Mouse (Mus musculus) T-helper 2 cell (primary cell): ENCODE results near the gene Best3.

Source experiments
- in situ Hi-C: fragments of 300-600 bp; cut with MboI, MseI; formaldehyde crosslinking; loops from one replicate; pipeline ENCODE4 v1.15.1; 2025; ENCODE audit warnings: high pct_unique_total_duplicates

The Best3 gene

DNA sequence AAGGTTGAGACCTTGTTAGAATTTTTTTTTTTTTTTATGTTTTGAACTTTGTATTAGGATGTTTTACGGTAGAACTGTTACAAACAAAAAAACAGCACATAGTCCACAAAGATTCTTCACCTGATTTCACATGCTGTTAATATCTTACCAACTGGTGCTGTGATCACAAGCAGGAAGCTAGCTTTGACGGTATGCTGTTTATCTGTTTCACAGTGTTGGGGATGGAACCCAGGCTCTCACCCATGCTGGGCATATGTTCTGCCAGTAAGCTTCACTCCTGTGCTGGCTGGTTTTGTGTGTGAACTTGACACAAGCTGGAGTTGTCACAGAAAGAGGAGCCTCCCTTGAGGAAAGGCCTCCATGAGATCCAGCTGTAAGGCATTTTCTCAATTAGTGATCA, 8.3 kb upstream of the Best3 start:
- in situ Hi-C loops = no loop called here

GRCm38 (mm10) chr10:116978841-116979240, 7.3 kb upstream of the Best3 start:
- in situ Hi-C loops = no loop called here

GRCm38 (mm10) chr10:116980273-116980672, 5.8 kb upstream of the Best3 start:
- in situ Hi-C loops = loop anchor here (10.0 kb wide), 1 partner anchor 225 kb away; no protein-coding TSS in a partner anchor

GRCm38 (mm10) chr10:116980888-116981287, 5.2 kb upstream of the Best3 start:
- in situ Hi-C loops = loop anchor here (10.0 kb wide), 1 partner anchor 224 kb away; no protein-coding TSS in a partner anchor

- in situ Hi-C loops = loop anchor here (10.0 kb wide), 1 partner anchor 222 kb away; no protein-coding TSS in a partner anchor
Observed at GRCm38 (mm10) chr10:116982526-116982925, 3.6 kb upstream of the Best3 start.

DNA sequence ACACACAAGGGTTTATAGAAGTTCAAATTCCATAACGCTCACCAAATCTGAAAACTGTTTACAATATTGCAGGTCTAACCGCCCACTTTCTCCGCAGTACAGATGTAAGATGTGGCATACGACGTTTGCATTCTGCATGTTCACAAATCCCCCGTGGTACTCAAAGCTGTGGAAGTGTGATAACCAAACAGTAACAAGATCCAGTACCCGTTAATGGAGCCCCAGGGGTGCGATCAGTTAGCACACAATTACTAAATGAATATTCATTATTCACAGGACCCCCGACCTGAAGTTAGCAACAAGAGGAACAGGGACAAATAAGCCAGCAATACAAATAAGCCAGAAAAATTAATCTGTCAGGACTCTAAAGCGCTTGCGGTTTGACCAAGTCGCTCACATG, 1.3 kb upstream of the Best3 start:
- in situ Hi-C loops = loop anchor here (10.0 kb wide), 1 partner anchor 220 kb away; no protein-coding TSS in a partner anchor

DNA sequence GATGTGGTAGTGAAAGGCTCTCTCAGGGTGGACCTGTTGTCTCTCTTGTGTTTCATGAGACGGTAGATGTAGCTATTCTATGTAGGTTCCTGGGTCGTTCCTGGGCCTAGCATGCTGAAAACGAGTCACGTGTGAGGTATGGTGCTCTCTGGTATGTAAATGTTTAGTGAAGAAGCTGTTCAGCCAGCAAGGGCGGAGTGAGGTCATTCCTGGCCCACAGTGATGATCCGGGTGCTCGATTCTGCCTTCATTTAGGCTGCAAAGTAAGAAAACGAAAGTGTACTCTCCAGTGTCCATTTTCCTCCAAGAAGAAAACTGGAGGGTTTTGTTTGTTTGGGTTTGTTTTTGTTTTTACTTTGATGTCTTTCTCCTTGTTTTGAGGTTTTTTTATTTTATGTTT, 7.9 kb downstream of the Best3 start:
- in situ Hi-C loops = no loop called here

- in situ Hi-C loops = no loop called here
Observed at GRCm38 (mm10) chr10:116995162-116995561, 9.0 kb downstream of the Best3 start.

- in situ Hi-C loops = no loop called here
Observed at GRCm38 (mm10) chr10:116995584-116996235, 9.6 kb downstream of the Best3 start.

- in situ Hi-C loops = no loop called here
Observed at GRCm38 (mm10) chr10:116996236-116996600, 10.1 kb downstream of the Best3 start.

- in situ Hi-C loops = no loop called here
Observed at GRCm38 (mm10) chr10:116998716-116999455, 12.8 kb downstream of the Best3 start.

DNA sequence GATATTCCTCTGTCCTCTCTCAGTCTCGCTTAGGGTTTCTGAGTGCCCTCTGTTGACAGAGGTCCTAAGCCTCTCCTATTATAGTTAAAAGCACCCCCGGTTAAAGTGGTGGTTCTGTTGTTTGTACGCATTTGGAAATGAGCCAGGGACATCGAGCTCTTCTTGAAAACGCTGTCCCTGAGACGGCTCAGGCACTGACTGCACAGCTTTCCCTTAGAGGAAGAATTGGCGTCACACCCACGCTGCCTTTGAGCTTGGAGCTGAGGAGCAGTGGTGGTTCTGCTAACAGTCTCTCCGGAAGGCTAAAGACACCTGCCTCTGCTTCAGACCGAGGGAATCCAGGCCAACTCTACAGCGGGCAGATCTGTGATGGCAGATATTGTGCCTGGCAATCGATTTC, 14.9 kb downstream of the Best3 start:
- in situ Hi-C loops = loop anchor here (10.0 kb wide), 2 partner anchors 564 to 606 kb away; no protein-coding TSS in a partner anchor

- in situ Hi-C loops = loop anchor here (10.0 kb wide), 2 partner anchors 560 to 610 kb away; no protein-coding TSS in a partner anchor
Observed at GRCm38 (mm10) chr10:117004695-117005094, 18.6 kb downstream of the Best3 start.

DNA sequence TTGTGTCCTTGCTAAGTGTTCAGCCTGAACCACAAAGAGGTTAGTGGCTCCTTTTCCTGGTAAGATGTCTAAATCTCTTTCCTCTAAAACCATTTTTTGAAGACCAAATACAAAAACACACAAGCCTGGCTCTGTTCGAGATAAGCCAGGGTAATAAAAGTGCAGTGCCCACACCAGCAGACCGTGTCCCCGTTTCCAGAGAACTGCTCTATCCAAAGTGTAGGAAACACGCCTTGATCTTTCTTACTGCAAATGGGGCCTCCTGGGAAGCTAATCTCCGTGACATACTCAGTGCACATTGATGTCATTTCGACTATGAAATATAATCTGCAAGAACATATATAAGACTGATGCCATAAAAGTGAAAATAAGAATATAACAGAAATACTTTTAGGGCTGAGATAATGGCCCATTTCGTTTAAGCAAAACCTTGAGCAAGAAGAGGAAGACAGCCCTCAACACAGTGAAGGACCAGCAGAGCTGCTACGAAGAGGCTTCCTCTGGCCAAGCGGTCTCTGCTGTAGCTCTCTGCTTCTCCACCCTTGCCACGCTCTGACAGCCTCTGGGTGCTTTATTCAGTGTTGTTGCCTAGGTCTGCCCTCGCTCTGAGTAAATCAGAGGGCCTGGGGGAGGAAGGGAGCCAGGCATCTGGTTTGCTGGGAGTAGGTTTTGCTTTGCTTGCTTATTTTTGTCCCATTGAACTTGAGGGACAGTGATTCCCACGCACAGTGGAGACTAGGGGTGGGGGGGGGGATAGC, 19.8 kb downstream of the Best3 start:
- in situ Hi-C loops = loop anchor here (10.0 kb wide), 2 partner anchors 559 to 611 kb away; no protein-coding TSS in a partner anchor

GRCm38 (mm10) chr10:117009691-117010090, 23.6 kb downstream of the Best3 start:
- in situ Hi-C loops = loop anchor here (10.0 kb wide), 2 partner anchors 555 to 615 kb away; no protein-coding TSS in a partner anchor

DNA sequence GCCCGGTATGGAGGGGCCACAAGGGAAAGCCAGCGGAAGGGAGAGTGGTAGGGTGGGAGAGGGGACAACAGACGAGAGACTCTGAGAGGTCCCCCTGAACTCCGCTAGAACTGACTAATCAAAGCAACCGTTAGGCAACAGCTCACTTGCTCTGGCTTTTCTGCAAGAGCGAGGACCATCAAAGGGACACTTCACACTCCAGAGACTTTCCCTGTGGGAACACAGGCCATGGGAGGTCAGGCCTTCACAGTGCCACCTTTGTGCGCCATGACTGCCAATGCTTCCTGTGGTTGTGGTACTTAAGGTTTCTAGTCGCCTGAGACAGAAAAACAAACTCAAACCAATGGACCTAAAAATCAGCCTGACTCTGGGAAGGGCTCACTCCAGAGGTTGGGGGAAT, 24.9 kb downstream of the Best3 start:
- in situ Hi-C loops = no loop called here

GRCm38 (mm10) chr10:117013689-117014390, 27.7 kb downstream of the Best3 start:
- in situ Hi-C loops = no loop called here

- in situ Hi-C loops = no loop called here
Observed at GRCm38 (mm10) chr10:117014565-117014964, 28.5 kb downstream of the Best3 start.

DNA sequence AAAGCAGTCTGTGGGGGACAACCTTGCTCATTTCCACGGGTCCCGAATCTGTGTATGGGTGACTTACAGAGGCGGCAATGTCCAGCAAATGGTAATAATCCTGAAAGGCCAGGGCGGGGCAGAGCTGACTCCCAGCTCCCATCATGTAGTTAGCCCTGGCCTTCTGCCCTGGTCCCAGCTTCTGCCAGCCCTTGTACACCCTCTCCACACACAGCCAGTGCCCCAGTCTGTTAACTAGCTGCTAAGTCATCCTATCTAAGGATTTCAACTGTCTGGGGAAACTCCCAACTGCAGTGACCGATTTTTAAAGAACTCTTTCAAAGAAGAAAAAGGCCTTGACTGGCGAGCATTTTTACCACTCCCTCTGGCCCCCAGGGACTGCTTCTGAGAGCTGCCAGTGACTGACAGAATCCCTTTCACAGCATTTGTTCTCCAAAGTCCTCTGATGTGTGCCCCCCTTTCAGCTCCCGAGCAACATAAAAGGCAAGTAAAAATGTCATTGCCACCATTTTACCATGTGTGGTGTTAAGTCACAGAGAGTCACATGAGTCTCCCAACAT, 32.2 kb downstream of the Best3 start:
- in situ Hi-C loops = no loop called here

DNA sequence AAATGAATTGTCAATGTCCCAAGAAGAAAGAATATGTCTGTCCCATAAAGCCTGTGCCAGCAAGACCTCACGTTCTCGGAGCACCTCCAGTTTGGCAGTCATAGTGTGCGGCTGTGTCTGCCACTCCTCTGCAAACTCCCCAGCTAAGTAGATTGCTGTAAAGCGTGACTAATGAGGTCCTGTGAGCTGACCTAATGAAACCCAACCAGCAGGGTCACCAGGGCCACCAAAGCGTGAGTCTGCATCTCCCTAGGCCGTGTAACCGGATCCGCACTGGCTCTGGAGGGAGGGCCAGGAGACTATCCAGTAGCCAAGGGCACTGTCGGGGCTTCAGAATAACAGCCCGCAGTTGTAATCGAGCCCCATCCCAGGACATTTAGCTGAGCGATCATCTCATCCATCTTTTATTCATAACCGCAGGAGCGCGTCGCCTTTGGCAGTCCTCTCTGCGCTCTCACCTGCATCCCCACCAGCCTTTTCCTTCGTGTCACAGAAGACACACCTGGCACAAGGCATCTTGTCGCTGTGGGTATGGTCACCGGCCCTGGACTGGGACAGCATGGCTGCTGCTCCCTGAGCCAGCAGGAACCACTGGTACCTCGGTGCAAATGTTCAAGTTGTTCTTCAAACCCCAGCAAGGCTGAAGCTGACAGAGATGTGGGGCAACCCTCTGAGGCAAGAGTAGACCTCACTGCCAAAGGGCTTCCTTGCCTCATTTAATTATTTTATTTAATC, 35.1 kb downstream of the Best3 start:
- in situ Hi-C loops = no loop called here
